Comparison of ENCODE assay signal across 18 mouse cellular contexts in the genomic region with DNA sequence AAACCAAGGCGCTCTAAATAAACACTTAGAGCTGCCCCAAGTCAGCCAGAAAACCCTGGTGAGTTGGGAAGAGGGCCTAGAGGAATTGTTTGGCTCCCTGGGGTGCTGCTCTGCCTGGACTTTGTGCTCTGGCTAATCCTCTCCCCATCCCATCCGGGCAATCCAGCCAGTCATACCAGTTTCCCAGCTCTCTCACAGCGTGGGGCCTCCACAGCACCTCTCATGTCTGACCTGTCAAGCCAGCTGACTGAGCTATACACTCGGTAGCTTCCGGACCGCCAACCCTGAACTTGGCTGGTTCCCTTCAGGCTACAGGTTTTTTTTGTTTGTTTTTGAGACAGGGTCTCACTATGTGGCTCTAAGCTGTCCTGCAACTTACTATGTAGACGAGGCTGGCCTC. TPM values are rescaled to one million over a fixed set of nuclear protein-coding genes. Genes with fewer than 3 reads are reported as not detected.
DNase-seq lines count a peak whose midpoint lies in the region; ATAC-seq and TF ChIP-seq lines count a peak whose summit lies in the region.
"Had no signal": no experiment of that assay in that cellular context is flagged by ENCODE, and none has a peak within 500 bp of the region (broad histone marks: within the 10 kb centered on the region; RNA-seq: fewer than 3 reads in every experiment).

No protein-coding gene starts in this region.

- TF ChIP-seq CTCF in brain, embryonic 14.5 days (IDR thresholded peaks at IDR 0.05; ENCODE audit: borderline replicate concordance, extremely low read depth, insufficient read depth, insufficient read length): no peak
- TF ChIP-seq CTCF in left cerebral cortex, adult 2 months (IDR thresholded peaks at IDR 0.05): no peak

- H3K27me3 ChIP-seq in lung, embryonic 15.5 days: no peaks in the 10 kb centered on the region
- no peaks in the 10 kb centered on the region for H3K27me3 ChIP-seq in embryonic facial prominence, embryonic 13.5 days
- H3K27me3 ChIP-seq: liver, embryonic 12.5 days had no signal

- H3K9me3 ChIP-seq in lung, embryonic 15.5 days: no peaks in the 10 kb centered on the region
- no peaks in the 10 kb centered on the region for H3K9me3 ChIP-seq in embryonic facial prominence, embryonic 13.5 days

- DNase-seq in lung, postnatal 4 days: no peak
- DNase-seq in brain, embryonic 14.5 days (ENCODE audit: low read depth): peak; percentile 24
- peak; percentile 23 for DNase-seq in lung, postnatal 25 days (ENCODE audit: low spot score)
- DNase-seq in spleen, adult 12 weeks (ENCODE audit: low spot score): no peak
- DNase-seq in left cerebral cortex, adult 2 months (ENCODE audit: extremely low spot score in 1 of 2, low spot score in 2 of 2): no peak
- DNase-seq in kidney, adult 8-10 months: no peak
- DNase-seq: cerebellum, postnatal 10 days; heart, postnatal 4 days; kidney, adult 11 months; retina, postnatal 1 day; thymus, postnatal 36 days had no signal

- no peak overlapping the region for H3K4me3 ChIP-seq in lung, embryonic 15.5 days
- no peak overlapping the region for H3K4me3 ChIP-seq in embryonic facial prominence, embryonic 13.5 days
- no peak overlapping the region for H3K4me3 ChIP-seq in left cerebral cortex, adult 2 months
- H3K4me3 ChIP-seq: erythroblast, embryonic 14.5 days; layer of hippocampus, adult 2 months; liver, embryonic 12.5 days; midbrain, embryonic 12.5 days had no signal

- no peak for ATAC-seq in lung, embryonic 15.5 days (ENCODE audit: borderline replicate concordance, extremely low read depth, low FRiP score, low TSS enrichment)
- ATAC-seq in embryonic facial prominence, embryonic 13.5 days (ENCODE audit: insufficient number of reproducible peaks, insufficient read depth, low FRiP score, low TSS enrichment, low read depth): no peak
- ATAC-seq: CD4-positive, CD25-positive, alpha-beta regulatory T cell, adult 4 months; liver, embryonic 12.5 days had no signal

- H3K27ac ChIP-seq in lung, embryonic 15.5 days: peak overlapping the region; percentile 24; the same call in 1 of the 2 replicates
- peak overlapping the region; percentile 55; the same call in 1 of the 2 replicates for H3K27ac ChIP-seq in embryonic facial prominence, embryonic 13.5 days
- H3K27ac ChIP-seq in left cerebral cortex, adult 2 months: no peak overlapping the region
- H3K27ac ChIP-seq: layer of hippocampus, adult 2 months; liver, embryonic 12.5 days; midbrain, embryonic 12.5 days had no signal

- H3K4me2 ChIP-seq in lung, embryonic 15.5 days: no peak overlapping the region
- H3K4me2 ChIP-seq in embryonic facial prominence, embryonic 13.5 days: no peak overlapping the region
- H3K4me2 ChIP-seq: liver, embryonic 12.5 days; midbrain, embryonic 12.5 days had no signal

- no peak overlapping the region for H3K9ac ChIP-seq in lung, embryonic 15.5 days
- H3K9ac ChIP-seq in embryonic facial prominence, embryonic 13.5 days: no peak overlapping the region
- H3K9ac ChIP-seq: liver, embryonic 12.5 days; midbrain, embryonic 12.5 days had no signal

- TF ChIP-seq POLR2A in brain, embryonic 14.5 days (IDR thresholded peaks at IDR 0.05; ENCODE audit: borderline replicate concordance, extremely low read depth, insufficient read depth, insufficient read length, poor library complexity, severe bottlenecking): no peak

- no peaks in the 10 kb centered on the region for H3K36me3 ChIP-seq in lung, embryonic 15.5 days
- no peaks in the 10 kb centered on the region for H3K36me3 ChIP-seq in embryonic facial prominence, embryonic 13.5 days
- H3K36me3 ChIP-seq: liver, embryonic 12.5 days; midbrain, embryonic 12.5 days had no signal

- 20% methylated on average over 7 of the region's 7 CpGs for WGBS in lung, embryonic 15.5 days
- 21% methylated on average over 7 of the region's 7 CpGs for WGBS in embryonic facial prominence, embryonic 13.5 days

- intact Hi-C loops in left cerebral cortex, adult 2 months (cut with DNase I): no loop called here

- H3K4me1 ChIP-seq in lung, embryonic 15.5 days: peaks cover 42% of the 10 kb centered on the region
- peaks cover 28% of the 10 kb centered on the region for H3K4me1 ChIP-seq in embryonic facial prominence, embryonic 13.5 days

RNA-seq across cellular contexts. Expression of a gene that starts 24.5 kb away (rescaled TPM):
- polyA plus RNA-seq in lung, embryonic 15.5 days (2015; fragmentation: Nextera tagmentation; extraction: Ambion mirVana): 9.7 and 9.8 TPM in 2 replicates
- 18.8 and 34.6 TPM in 2 replicates for polyA plus RNA-seq in brain, embryonic 14.5 days (2012; rRNA removed)
- polyA plus RNA-seq in embryonic facial prominence, embryonic 13.5 days (2015; fragmentation: Nextera tagmentation; extraction: Ambion mirVana): 8.7 and 8.9 TPM in 2 replicates
- total RNA-seq in left cerebral cortex, adult 2 months (2021): 100 to 1,000 TPM; 114 to 118 TPM

Comparison
In these comparisons a context has a peak if more than half of its experiments do, and no peak if none do; other contexts are left out.
1. DNase-seq: peak in brain, embryonic 14.5 days (single experiment) and lung, postnatal 25 days (single experiment); none in lung, postnatal 4 days (0 of 2), spleen, adult 12 weeks (single experiment), left cerebral cortex, adult 2 months (0 of 2) and kidney, adult 8-10 months (0 of 2).